Mouse (Mus musculus) heart, adult 2 months (tissue): ENCODE measurements around the gene Rnase2b. TPM values are rescaled to one million over a fixed set of nuclear protein-coding genes. Genes with fewer than 3 reads are reported as not detected.

Experiments
- DNase-seq, 2 experiments: peaks; one replicate each; pipeline ENCODE4 v3.0.0; 2021
- H3K27ac ChIP-seq: fragments of 200-600 bp; 2 replicates; pipeline ENCODE4 v1.8.1; 2022
- H3K27me3 ChIP-seq: fragments of 200-500 bp; 2 replicates; pipeline ENCODE4 v1.6.1; 2012; ENCODE audit warnings: mild to moderate bottlenecking, low read length, inconsistent platforms, mixed read lengths; ENCODE audit not compliant: control insufficient read depth, insufficient read depth
- H3K36me3 ChIP-seq: fragments of 200-500 bp; 2 replicates; pipeline ENCODE4 v1.6.1; 2012; ENCODE audit warnings: low read length, inconsistent platforms; ENCODE audit not compliant: control insufficient read depth, insufficient read depth
- H3K4me1 ChIP-seq: fragments of 200-500 bp; 2 replicates; pipeline ENCODE4 v1.6.1; 2011; ENCODE audit warnings: low read length; ENCODE audit not compliant: control insufficient read depth, insufficient read depth
- H3K4me3 ChIP-seq: fragments of 200-600 bp; 2 replicates; pipeline ENCODE4 v1.8.1; 2022
- H3K79me2 ChIP-seq: fragments of 200-500 bp; replicated peaks from 2 replicates; pipeline ENCODE4 v1.6.1; 2012; ENCODE audit warnings: mild to moderate bottlenecking, inconsistent platforms, low read length, moderate library complexity, mixed read lengths; ENCODE audit not compliant: control insufficient read depth, insufficient read depth
- H3K9ac ChIP-seq: fragments of 200-500 bp; 2 replicates; pipeline ENCODE4 v1.6.1; 2012; ENCODE audit warnings: low read depth, mild to moderate bottlenecking, control low read depth, inconsistent platforms, low read length, mixed read lengths
- CTCF ChIP-seq: fragments of 200-600 bp; IDR thresholded peaks from 2 replicates; pipeline ENCODE4 v1.8.1; 2022; ENCODE audit warnings: antibody characterized with exemption, mild to moderate bottlenecking, moderate library complexity
- EP300 ChIP-seq: fragments of 200-500 bp; IDR thresholded peaks from 2 replicates; pipeline ENCODE4 v1.6.1; 2011; ENCODE audit warnings: low read depth, low read length, control low read depth; ENCODE audit not compliant: insufficient read depth
- POLR2A ChIP-seq: fragments of 200-500 bp; IDR thresholded peaks from 2 replicates; pipeline ENCODE4 v1.6.1; 2011; ENCODE audit warnings: mild to moderate bottlenecking, low read depth, low read length, control low read depth; ENCODE audit not compliant: insufficient read depth
- WGBS: fragments of 180-500 bp; shearing (Covaris S2); methylation state at CpG from one replicate; pipeline ENCODE4 v1.1.7; 2018; 5-methylcytosine and 5-hydroxymethylcytosine counted together
- intact Hi-C: fragments of 180-260 bp; cut with DNase I; formaldehyde crosslinking; loops from one replicate; pipeline ENCODE4 v1.15.1; 2025
- polyA plus RNA-seq: library from polyadenylated mRNA; depleted of rRNA; stranded (reverse); fragments of >200 nt; gene quantifications from 2 replicates; pipeline ENCODE4 v1.2.3, GENCODE M21; 2012
- total RNA-seq, 2 experiments: library from RNA; stranded (reverse); gene quantifications; 2 replicates each; pipeline ENCODE4 v1.2.3; 2021

The Rnase2b gene
- total and polyA plus RNA-seq, 3 experiments, result not detected

- WGBS, result 89% methylated on average over 4 of the region's 4 CpGs
- DNase-seq, result no peak
- Histone ChIP-seq H3K27ac (no peak overlapping the region), H3K27me3 (no peaks in the 10 kb centered on the region), H3K4me1 (peaks cover 1% of the 10 kb centered on the region; the same call in 1 of the 2 replicates), H3K9ac (no peak overlapping the region), H3K36me3 (peaks cover 4% of the 10 kb centered on the region), H3K4me3 (no peak overlapping the region), H3K79me2 (no peaks in the 10 kb centered on the region)
- no peak for TF ChIP-seq POLR2A
- TF ChIP-seq EP300, result no peak
- no peak for TF ChIP-seq CTCF
- intact Hi-C loops, result no loop called here
Measured at GRCm38 (mm10) chr14:51142119-51142518, 19.9 kb upstream of the Rnase2b start.

- no peak for DNase-seq
- Histone ChIP-seq H3K36me3 (peaks cover 4% of the 10 kb centered on the region), H3K4me1 (peaks cover 1% of the 10 kb centered on the region; the same call in 1 of the 2 replicates), H3K79me2 (no peaks in the 10 kb centered on the region), H3K9ac (no peak overlapping the region), H3K27ac (peak overlapping the region; percentile 74), H3K27me3 (no peaks in the 10 kb centered on the region), H3K4me3 (no peak overlapping the region)
- no peak for TF ChIP-seq POLR2A
- no peak for TF ChIP-seq EP300
- no peak for TF ChIP-seq CTCF
- 67% methylated on average over 3 of the region's 3 CpGs for WGBS
- intact Hi-C loops, result no loop called here
Measured at GRCm38 (mm10) chr14:51142568-51142967, 19.5 kb upstream of the Rnase2b start.

- TF ChIP-seq POLR2A (no peak), EP300 (no peak), CTCF (no peak)
- 23% methylated on average over 4 of the region's 4 CpGs for WGBS
- no peaks in the 10 kb centered on the region for H3K27me3 ChIP-seq
- H3K79me2 ChIP-seq, result no peaks in the 10 kb centered on the region
- H3K9ac ChIP-seq, result no peak overlapping the region
- peaks cover 1% of the 10 kb centered on the region; the same call in 1 of the 2 replicates for H3K4me1 ChIP-seq
- H3K36me3 ChIP-seq, result peaks cover 4% of the 10 kb centered on the region
- no peak overlapping the region for H3K4me3 ChIP-seq
- intact Hi-C loops, result no loop called here
- peak in 1 of 2 experiments; percentile 25 for DNase-seq
- H3K27ac ChIP-seq, result peak overlapping the region; percentile 74
Measured at GRCm38 (mm10) chr14:51143287-51143686, 18.8 kb upstream of the Rnase2b start.

- no peaks in the 10 kb centered on the region for H3K27me3 ChIP-seq
- no peak overlapping the region for H3K9ac ChIP-seq
- H3K27ac ChIP-seq, result peak overlapping the region; percentile 74
- no peaks in the 10 kb centered on the region for H3K79me2 ChIP-seq
- H3K4me1 ChIP-seq, result peaks cover 1% of the 10 kb centered on the region; the same call in 1 of the 2 replicates
- no peak for TF ChIP-seq CTCF
- TF ChIP-seq POLR2A, result no peak
- no peak for TF ChIP-seq EP300
- WGBS, result 43% methylated on average over 2 of the region's 2 CpGs
- H3K36me3 ChIP-seq, result peaks cover 4% of the 10 kb centered on the region
- no peak for DNase-seq
- no peak overlapping the region for H3K4me3 ChIP-seq
- intact Hi-C loops, result no loop called here
Measured at GRCm38 (mm10) chr14:51143937-51144336, 18.1 kb upstream of the Rnase2b start.

- Histone ChIP-seq H3K27me3 (no peaks in the 10 kb centered on the region), H3K79me2 (no peaks in the 10 kb centered on the region), H3K4me3 (no peak overlapping the region), H3K9ac (no peak overlapping the region), H3K36me3 (peaks cover 4% of the 10 kb centered on the region), H3K4me1 (peaks cover 1% of the 10 kb centered on the region; the same call in 1 of the 2 replicates), H3K27ac (no peak overlapping the region; the same call in 1 of the 2 replicates)
- intact Hi-C loops, result no loop called here
- 98% methylated on average over 4 of the region's 4 CpGs for WGBS
- TF ChIP-seq CTCF (no peak), EP300 (no peak), POLR2A (no peak)
- no peak for DNase-seq
Measured at GRCm38 (mm10) chr14:51144451-51144850, 17.6 kb upstream of the Rnase2b start.

- no peak overlapping the region for H3K4me3 ChIP-seq
- H3K27ac ChIP-seq, result no peak overlapping the region
- H3K79me2 ChIP-seq, result no peaks in the 10 kb centered on the region
- H3K4me1 ChIP-seq, result peaks cover 1% of the 10 kb centered on the region; the same call in 1 of the 2 replicates
- H3K36me3 ChIP-seq, result peaks cover under 1% of the 10 kb centered on the region; the same call in 1 of the 2 replicates
- H3K27me3 ChIP-seq, result no peaks in the 10 kb centered on the region
- 59% methylated on average over 6 of the region's 6 CpGs for WGBS
- no peak overlapping the region for H3K9ac ChIP-seq
- no peak for DNase-seq
- intact Hi-C loops, result no loop called here
- TF ChIP-seq POLR2A (no peak), CTCF (no peak), EP300 (no peak)
Measured at GRCm38 (mm10) chr14:51145521-51145920, 16.5 kb upstream of the Rnase2b start.
